Mouse (Mus musculus) thymus, postnatal 0 days (tissue): ENCODE measurements around the gene Gm14393. TPM values are rescaled to one million over a fixed set of nuclear protein-coding genes. Genes with fewer than 3 reads are reported as not detected.
"Not testable (repeated sequence)": the region's sequence is repeated elsewhere in the genome, so short reads cannot be mapped to it uniquely, and the experiment has no call there.

ENCODE experiments used
- DNase-seq: peaks from one replicate; pipeline ENCODE4 v3.0.0-alpha.2; 2015; ENCODE audit warnings: low spot score
- polyA plus RNA-seq: library from polyadenylated mRNA; unstranded; fragments of >200 nt; fragmentation: Nextera tagmentation; extraction: Ambion mirVana; gene quantifications from 2 replicates; pipeline ENCODE4 v1.2.1, GENCODE M21; 2015

The Gm14393 gene
- polyA plus RNA-seq = 0.73 and 0.82 TPM in 2 replicates

- DNase-seq = not testable (repeated sequence)
Observed at GRCm38 (mm10) chr2:175067681-175068261, at the start of gene Gm14393. Gene Gm14393 (minus strand): TSS chr2:175067781.

DNA sequence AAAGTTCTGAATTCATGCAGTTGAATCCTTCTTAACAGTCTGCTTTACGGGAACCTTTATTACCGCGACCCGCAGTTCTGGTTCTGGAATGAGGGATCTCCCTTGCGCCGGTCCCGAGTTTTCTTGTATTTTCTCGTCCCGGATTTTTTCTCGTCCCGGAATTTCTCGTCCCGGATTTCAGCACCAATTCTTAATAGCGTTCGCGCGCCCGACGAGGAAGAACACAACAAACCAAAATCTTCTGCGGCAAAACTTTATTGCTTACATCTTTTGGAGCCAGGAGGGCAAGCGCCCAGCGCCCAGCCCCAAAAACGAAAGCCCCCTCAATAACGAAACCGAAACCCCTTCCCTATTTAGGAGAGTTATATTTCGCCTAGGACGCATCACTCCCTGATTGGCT, 23.3 kb downstream of the Gm14393 start:
- DNase-seq = not testable (repeated sequence)

Other genes with a start within 250 kb of the Gm14393 start
- gene Gm14444, start 57.5 kb downstream of the Gm14393 start, polyA plus RNA-seq = 0.17 TPM in 1 of 2 replicates, not detected in the other
- 4.1 and 4.3 TPM in 2 replicates for gene Gm14399, start 74.2 kb upstream of the Gm14393 start, polyA plus RNA-seq
- gene Gm14443, start 108.1 kb upstream of the Gm14393 start, polyA plus RNA-seq = 0.22 and 0.23 TPM in 2 replicates
- 3.3 and 4.1 TPM in 2 replicates for gene Gm14391, start 139.1 kb upstream of the Gm14393 start, polyA plus RNA-seq
- not detected in 2 replicates for gene Gm14440, start 207.3 kb upstream of the Gm14393 start, polyA plus RNA-seq